Mouse (Mus musculus) hindbrain, postnatal 0 days (tissue): ENCODE measurements at regions not wholly inside any gene's neighbourhood (a gene's known extent, or its start where the extent isn't known, plus 50 kb on each side); places are given as distances from the start of the nearest gene placed in this dataset.

Source experiments
- ATAC-seq: fragments of 200-750 bp; cut with Nextera tagmentation; 2 replicates; pipeline ENCODE4 v1.8.0; 2017; ENCODE audit warnings: mild to moderate bottlenecking, moderate TSS enrichment, moderate library complexity
- DNase-seq: peaks from one replicate; pipeline ENCODE4 v3.0.0-alpha.2; 2015; ENCODE audit warnings: low spot score
- H3K27ac ChIP-seq: fragments of 300-500 bp; sonication (generic); 2 replicates; pipeline ENCODE4 v1.5.1; 2014; ENCODE audit warnings: mild to moderate bottlenecking
- H3K27me3 ChIP-seq: fragments of 300-500 bp; sonication (generic); 2 replicates; pipeline ENCODE4 v1.6.1; 2014; ENCODE audit warnings: low read length, mixed read lengths; ENCODE audit not compliant: insufficient read depth
- H3K36me3 ChIP-seq: fragments of 300-500 bp; sonication (generic); 2 replicates; pipeline ENCODE4 v1.6.1; 2014; ENCODE audit warnings: low read length, mixed read lengths; ENCODE audit not compliant: insufficient read depth
- H3K4me1 ChIP-seq: fragments of 300-500 bp; sonication (generic); 2 replicates; pipeline ENCODE4 v1.6.1; 2014; ENCODE audit warnings: antibody characterized with exemption, low read length, mixed read lengths; ENCODE audit not compliant: insufficient read depth
- H3K4me2 ChIP-seq: fragments of 300-500 bp; sonication (generic); 2 replicates; pipeline ENCODE4 v1.6.1; 2014; ENCODE audit warnings: low read depth, mild to moderate bottlenecking, low read length, moderate library complexity, mixed read lengths
- H3K4me3 ChIP-seq: fragments of 300-500 bp; sonication (generic); 2 replicates; pipeline ENCODE4 v1.5.1; 2014; ENCODE audit warnings: low read length
- H3K9ac ChIP-seq: fragments of 300-500 bp; sonication (generic); replicated peaks from 2 replicates; pipeline ENCODE4 v1.6.1; 2014; ENCODE audit warnings: mild to moderate bottlenecking, low read length, moderate library complexity, mixed read lengths
- H3K9me3 ChIP-seq: fragments of 300-500 bp; sonication (generic); 2 replicates; pipeline ENCODE4 v1.6.1; 2016; ENCODE audit warnings: low read length, mixed read lengths
- CTCF ChIP-seq: IDR thresholded peaks from 2 replicates; pipeline ENCODE4 v1.5.1; 2016; ENCODE audit warnings: antibody characterized with exemption, control low read depth, low read depth
- WGBS: fragments of 180-500 bp; shearing (Covaris S2); extraction: QIAGEN DNeasy Blood & Tissue Kit; methylation state at CpG from one replicate; pipeline ENCODE4 v1.1.7; 2014; 5-methylcytosine and 5-hydroxymethylcytosine counted together

DNA sequence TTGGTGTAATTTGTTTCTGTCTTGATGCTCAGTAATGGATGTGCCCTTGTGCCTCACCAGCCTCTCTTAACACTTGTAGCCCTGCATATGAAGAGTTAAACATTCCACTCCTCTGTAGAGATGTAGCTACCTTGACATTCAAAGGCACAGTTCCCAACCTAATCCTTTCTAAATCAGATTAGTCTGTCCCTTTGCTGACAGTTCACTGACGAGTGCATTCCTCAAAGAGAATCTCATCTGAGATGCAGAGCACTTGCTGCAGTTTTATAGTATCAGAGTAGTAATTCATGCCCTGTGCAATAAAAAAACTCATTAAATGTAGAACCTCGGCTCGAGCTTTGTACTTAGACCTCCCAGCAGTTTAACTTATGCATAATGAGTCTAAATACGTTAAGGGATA lies 249.3 kb upstream of the Tle4 start:
- ATAC-seq (no peak), DNase-seq (no peak)
- H3K9me3 ChIP-seq: no peaks in the 10 kb centered on the region

DNA sequence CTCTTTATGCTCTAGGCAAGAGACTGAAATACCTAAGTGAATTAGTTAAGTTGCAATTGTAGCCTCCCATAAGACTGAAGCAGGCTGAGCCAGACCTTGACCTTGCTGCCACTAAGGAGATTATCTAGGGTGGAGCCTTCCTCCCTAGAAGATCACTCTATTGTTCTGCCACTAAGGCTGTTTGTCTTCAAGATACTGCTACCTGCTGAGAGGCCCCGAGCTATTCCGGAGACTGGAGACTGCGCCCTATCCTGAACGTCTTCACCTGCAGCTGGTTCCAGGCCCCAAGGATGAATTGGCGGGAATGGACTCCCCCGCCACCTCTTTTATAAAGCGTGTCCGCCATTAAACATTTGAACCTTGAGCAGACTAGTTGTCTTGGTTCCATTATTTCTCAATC lies 237.8 kb upstream of the Tle4 start:
- no peak overlapping the region for H3K4me2 ChIP-seq
- no peak overlapping the region for H3K9ac ChIP-seq
- H3K9me3 ChIP-seq: no peaks in the 10 kb centered on the region
- H3K4me1 ChIP-seq: no peaks in the 10 kb centered on the region
- DNase-seq: no peak
- no peak overlapping the region for H3K27ac ChIP-seq
- WGBS: 70% methylated on average over 8 of the region's 8 CpGs
- TF ChIP-seq CTCF: no peak
- H3K36me3 ChIP-seq: no peaks in the 10 kb centered on the region
- ATAC-seq: no peak
- H3K4me3 ChIP-seq: no peak overlapping the region
- H3K27me3 ChIP-seq: no peaks in the 10 kb centered on the region

More for the DNA sequence above, 249.3 kb upstream of the Tle4 start:
- Histone ChIP-seq H3K4me2 (no peak overlapping the region), H3K9ac (no peak overlapping the region), H3K4me1 (no peaks in the 10 kb centered on the region), H3K4me3 (no peak overlapping the region), H3K36me3 (no peaks in the 10 kb centered on the region), H3K27me3 (no peaks in the 10 kb centered on the region), H3K27ac (no peak overlapping the region)
- no peak for TF ChIP-seq CTCF
- WGBS: 39% methylated on average over 4 of the region's 4 CpGs

DNA sequence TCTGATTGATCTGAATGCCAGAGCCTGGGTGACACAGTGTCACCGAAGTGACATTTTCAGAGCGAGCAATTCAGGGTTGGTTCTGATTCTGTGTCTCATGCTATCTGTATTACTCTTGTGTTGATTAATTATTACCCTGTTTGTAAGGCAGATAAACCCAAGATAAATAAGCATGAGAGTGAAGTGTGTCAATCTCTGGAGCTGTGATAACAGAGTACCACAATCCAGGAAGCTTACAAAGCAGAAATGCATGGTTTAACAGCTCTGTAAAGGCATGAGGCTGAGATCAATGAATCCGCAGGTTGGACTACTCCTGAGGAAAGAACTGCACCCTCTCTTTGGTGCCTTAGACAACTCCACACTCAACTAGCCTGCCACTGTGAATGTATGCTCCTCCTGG lies 218.5 kb upstream of the Tle4 start:
- no peaks in the 10 kb centered on the region for H3K27me3 ChIP-seq
- H3K27ac ChIP-seq: no peak overlapping the region
- no peak for ATAC-seq
- H3K36me3 ChIP-seq: no peaks in the 10 kb centered on the region
- no peak for DNase-seq
- no peaks in the 10 kb centered on the region for H3K9me3 ChIP-seq
- H3K4me2 ChIP-seq: no peak overlapping the region
- no peak overlapping the region for H3K4me3 ChIP-seq
- H3K9ac ChIP-seq: no peak overlapping the region
- TF ChIP-seq CTCF: no peak
- no peaks in the 10 kb centered on the region for H3K4me1 ChIP-seq
- 92% methylated on average over 3 of the region's 3 CpGs for WGBS

DNA sequence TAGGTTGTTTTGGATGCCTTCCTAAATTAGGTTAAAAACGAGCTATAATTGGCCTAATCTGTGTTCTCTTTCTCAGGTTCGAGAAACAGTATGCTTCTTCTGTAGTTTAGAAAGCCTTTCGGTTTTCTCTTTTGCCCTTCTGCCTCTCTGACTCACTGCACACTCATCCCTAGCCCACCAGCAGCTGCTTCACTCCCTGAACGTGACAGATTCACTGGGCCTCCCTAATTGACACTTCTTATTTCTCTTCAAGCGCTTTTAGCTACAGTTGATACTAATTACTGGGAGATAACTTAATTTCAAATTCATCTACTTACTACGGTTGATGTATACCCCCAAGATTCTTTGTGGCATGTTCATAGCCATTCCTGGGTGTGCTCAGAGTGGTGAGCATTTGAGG lies 208.9 kb upstream of the Tle4 start:
- DNase-seq: no peak
- WGBS: 51% methylated on average over 6 of the region's 6 CpGs

DNA sequence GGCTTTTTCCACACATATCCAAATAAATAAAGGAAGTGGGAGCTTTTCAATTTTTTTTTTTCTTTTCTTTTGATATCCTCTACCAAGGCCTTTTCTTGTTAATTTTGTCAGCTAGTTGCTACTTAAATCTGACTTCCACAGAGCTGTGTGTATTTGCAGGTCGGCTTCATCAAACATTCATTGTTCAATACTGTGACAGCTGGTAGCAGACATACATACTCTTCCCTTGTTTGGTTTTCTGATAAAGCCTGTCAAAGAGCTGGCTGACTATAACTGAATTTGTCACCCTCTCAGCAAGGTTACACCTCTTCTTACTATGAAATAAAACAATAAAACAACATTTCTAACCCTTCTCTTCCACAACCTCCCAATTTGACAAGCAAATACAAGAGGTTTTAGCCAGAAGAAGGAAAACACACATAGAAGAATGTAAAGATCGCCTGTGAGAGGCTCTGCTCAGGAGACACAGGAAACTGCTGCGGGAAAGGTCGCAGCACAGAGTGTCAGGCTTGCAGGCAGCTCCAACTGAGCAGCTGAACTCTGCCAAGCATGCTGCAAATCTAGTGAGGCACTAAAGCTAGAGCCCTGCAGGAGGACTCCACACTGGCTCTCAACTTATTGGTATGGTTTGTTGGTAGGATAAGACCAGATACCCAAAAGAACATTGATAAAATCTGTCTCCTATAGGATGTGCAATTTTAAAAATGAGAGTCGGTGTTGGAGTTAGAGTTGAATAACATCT lies 205.2 kb upstream of the Tle4 start:
- no peak overlapping the region for H3K4me2 ChIP-seq
- H3K27me3 ChIP-seq: no peaks in the 10 kb centered on the region
- 28% methylated on average over 5 of the region's 5 CpGs for WGBS
- no peak for ATAC-seq
- H3K4me3 ChIP-seq: no peak overlapping the region
- H3K9me3 ChIP-seq: no peaks in the 10 kb centered on the region
- no peaks in the 10 kb centered on the region; the same call in 1 of the 2 replicates for H3K4me1 ChIP-seq
- no peak for TF ChIP-seq CTCF
- DNase-seq: peak; percentile 38
- H3K36me3 ChIP-seq: no peaks in the 10 kb centered on the region
- H3K9ac ChIP-seq: no peak overlapping the region
- no peak overlapping the region for H3K27ac ChIP-seq

More for the DNA sequence above, 208.9 kb upstream of the Tle4 start:
- H3K27ac ChIP-seq: no peak overlapping the region
- no peak overlapping the region for H3K4me2 ChIP-seq
- no peak overlapping the region for H3K4me3 ChIP-seq
- H3K4me1 ChIP-seq: no peaks in the 10 kb centered on the region; the same call in 1 of the 2 replicates
- no peaks in the 10 kb centered on the region for H3K36me3 ChIP-seq
- H3K9ac ChIP-seq: no peak overlapping the region
- no peaks in the 10 kb centered on the region for H3K9me3 ChIP-seq
- TF ChIP-seq CTCF: no peak
- no peak for ATAC-seq
- no peaks in the 10 kb centered on the region for H3K27me3 ChIP-seq

DNA sequence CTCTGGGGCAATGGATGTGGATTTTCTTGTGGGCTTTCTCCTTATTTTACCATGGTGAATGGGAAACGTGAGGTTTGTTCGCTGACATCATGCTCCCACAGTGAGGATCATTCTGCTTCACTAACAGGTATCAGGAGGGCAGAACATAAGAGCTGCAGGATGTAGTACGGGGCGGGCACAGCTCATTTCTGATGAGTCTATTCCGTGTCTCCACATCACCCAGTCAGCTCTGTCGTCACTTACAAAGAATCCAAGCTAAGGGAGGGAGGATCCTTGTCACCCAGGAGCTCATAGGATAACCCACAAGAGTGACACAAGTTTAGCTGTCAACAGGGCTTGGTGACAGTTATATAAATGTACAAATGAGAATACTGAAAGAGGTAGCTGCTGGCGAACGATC lies 203.8 kb upstream of the Tle4 start:
- no peak for TF ChIP-seq CTCF
- Histone ChIP-seq H3K27ac (no peak overlapping the region), H3K9me3 (no peaks in the 10 kb centered on the region), H3K4me1 (no peaks in the 10 kb centered on the region; the same call in 1 of the 2 replicates), H3K36me3 (no peaks in the 10 kb centered on the region), H3K4me3 (no peak overlapping the region), H3K4me2 (no peak overlapping the region), H3K27me3 (no peaks in the 10 kb centered on the region), H3K9ac (no peak overlapping the region)
- no peak for DNase-seq
- ATAC-seq: no peak
- 85% methylated on average over 8 of the region's 8 CpGs for WGBS

DNA sequence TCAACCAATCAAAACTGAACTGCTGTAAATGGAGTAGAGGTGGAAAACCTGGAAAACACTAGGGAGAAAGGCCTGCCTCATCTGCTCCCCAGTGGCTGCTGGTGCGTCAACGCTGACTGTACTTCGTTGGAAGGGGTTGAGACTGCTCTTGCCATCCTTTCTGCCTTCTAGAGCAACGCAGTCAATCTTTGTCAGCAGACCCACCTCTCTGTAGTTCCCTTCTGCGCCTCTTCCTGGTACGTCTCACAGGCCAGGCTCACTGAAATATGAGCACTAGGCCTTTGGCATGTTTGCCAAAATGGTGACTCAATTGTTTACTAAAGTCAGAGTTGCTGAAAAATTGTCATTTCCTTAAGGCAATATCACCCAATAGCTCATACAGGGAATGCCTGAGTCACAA lies 201.2 kb upstream of the Tle4 start:
- H3K9ac ChIP-seq: no peak overlapping the region
- H3K27me3 ChIP-seq: no peaks in the 10 kb centered on the region
- no peak overlapping the region for H3K27ac ChIP-seq
- H3K4me1 ChIP-seq: no peaks in the 10 kb centered on the region; the same call in 1 of the 2 replicates
- 88% methylated on average over 6 of the region's 6 CpGs for WGBS
- no peak overlapping the region for H3K4me2 ChIP-seq
- H3K9me3 ChIP-seq: no peaks in the 10 kb centered on the region
- DNase-seq (no peak), ATAC-seq (no peak)
- no peak overlapping the region for H3K4me3 ChIP-seq
- no peak for TF ChIP-seq CTCF
- H3K36me3 ChIP-seq: no peaks in the 10 kb centered on the region
